Mouse (Mus musculus) brown adipose tissue, adult 24 weeks (tissue): ENCODE measurements around the gene Zxdb. TPM values are rescaled to one million over a fixed set of nuclear protein-coding genes. Genes with fewer than 3 reads are reported as not detected.
"Not testable (repeated sequence)": the region's sequence is repeated elsewhere in the genome, so short reads cannot be mapped to it uniquely, and the experiment has no call there.

Source experiments
- H3K27ac ChIP-seq: fragments of 200-500 bp; replicated peaks from 2 replicates; pipeline ENCODE4 v1.5.1; 2012; ENCODE audit warnings: low read depth, mild to moderate bottlenecking, low read length
- H3K4me1 ChIP-seq: fragments of 200-500 bp; 2 replicates; pipeline ENCODE4 v1.6.1; 2012; ENCODE audit warnings: low read length, mixed read lengths; ENCODE audit not compliant: control insufficient read depth, insufficient read depth, insufficient read length
- H3K4me3 ChIP-seq: fragments of 200-500 bp; 2 replicates; pipeline ENCODE4 v1.5.1; 2012; ENCODE audit warnings: low read depth, mild to moderate bottlenecking, low read length, moderate library complexity; ENCODE audit not compliant: insufficient read depth
- polyA plus RNA-seq: library from polyadenylated mRNA; stranded (reverse); fragments of >200 nt; gene quantifications from 2 replicates; pipeline ENCODE4 v1.2.4, GENCODE M21; 2012; ENCODE audit not compliant: missing spikeins, insufficient read depth, insufficient read length

Zxdb gene
- 1.3 and 2.0 TPM in 2 replicates for polyA plus RNA-seq

DNA sequence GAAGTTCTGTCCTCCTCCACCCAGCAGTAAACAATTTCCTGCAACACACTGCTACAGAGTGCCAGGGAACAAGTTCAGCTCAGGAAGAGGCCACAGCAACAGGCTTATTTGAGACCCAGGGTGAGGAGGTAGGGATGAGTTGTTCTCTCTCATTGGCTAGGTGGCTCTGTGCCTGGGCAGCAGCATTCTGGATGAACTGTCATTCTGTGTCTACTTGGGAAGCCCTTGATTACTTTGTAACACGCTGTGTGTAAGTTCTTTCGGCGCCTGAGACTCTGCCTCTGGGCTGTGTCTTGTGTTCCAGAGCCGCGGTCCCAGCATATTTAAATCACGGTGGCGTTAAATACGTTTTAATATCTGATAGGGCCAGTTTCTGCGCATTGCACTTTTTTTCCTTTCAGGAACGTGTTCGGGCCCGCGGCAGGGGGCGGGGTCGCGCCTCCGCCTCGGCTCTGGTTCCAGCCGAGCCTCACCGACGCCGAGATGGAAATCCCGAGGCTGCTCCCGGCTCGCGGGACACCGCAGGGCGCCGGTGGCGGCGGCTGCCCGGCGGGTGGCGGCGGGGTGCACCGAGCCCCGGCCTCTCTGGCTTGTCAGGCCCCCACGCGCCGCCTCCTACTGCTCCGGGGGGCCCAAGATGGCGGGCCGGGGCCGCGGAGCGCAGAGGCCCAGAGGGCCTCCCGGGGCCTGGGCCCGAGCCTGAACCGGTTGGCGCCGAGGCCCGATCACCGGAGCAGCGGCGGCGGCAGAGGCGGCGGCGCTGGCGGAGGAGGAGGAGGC lies at the start of gene Zxdb:
Zxdb (plus strand) TSS at position 378 of the 780 bp plus-strand sequence.
- not testable (repeated sequence) for H3K4me3 ChIP-seq, H3K27ac ChIP-seq, H3K4me1 ChIP-seq

DNA sequence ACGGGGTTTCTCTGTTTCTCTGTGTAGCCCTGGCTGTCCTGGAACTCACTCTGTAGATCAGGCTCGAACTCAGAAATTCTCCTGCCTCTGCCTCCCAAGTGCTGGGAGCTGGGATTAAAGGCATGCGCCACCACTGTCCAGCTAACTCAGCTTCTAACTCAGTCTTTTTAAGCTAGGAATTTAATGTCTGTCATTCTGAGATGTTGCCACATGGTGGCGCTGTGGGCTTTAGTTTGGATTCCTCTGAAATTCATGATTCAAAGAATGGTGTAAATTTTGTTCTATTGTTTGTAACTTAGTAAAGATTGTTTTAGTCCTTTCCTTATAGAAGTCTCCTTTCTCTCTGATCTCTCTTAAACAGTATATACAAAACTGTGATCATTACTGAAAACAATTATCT lies 49.4 kb upstream of the Zxdb start:
- H3K4me3 ChIP-seq, result no peak overlapping the region
- no peak overlapping the region for H3K27ac ChIP-seq
- no peaks in the 10 kb centered on the region for H3K4me1 ChIP-seq

DNA sequence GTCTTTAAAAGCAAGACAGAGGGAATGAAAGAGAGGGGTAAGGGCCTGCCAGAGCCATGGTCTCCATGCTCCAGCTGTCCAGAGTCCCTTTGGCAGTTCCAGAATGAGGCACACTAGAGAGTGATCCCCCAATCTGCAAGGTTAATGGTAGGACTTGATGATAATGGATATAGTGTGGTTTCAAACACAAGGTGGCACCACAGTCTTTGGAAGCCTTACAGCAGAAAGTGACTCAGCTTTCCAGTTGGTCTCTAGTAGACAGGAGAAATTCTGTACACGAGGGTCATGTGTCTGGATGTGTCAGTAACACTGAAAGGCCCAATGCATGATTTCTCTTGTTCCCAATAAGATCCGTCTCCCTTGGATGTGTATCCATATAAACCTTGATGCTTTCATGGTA lies 42.8 kb upstream of the Zxdb start:
- H3K4me3 ChIP-seq, H3K4me1 ChIP-seq, H3K27ac ChIP-seq: not testable (repeated sequence)

DNA sequence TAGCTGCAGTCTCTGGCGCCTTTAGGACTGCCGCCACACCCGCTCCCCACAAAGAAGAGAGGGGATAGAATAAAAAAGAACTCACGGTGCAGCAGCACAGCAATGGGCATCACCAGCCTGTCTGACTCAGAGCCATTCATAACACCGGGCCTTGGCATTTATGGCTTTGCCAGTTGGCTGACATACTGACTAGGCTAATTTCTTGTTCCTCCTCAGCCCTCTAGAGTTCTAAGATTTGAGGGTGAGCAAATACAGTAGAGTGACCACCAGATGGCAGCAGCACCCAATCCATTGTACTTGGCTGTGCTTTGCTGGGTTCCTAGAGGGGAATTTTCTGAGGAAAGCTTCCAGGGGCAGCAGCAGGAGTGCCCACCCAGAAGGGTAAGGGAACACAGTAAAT lies 34.8 kb upstream of the Zxdb start:
- not testable (repeated sequence) for H3K4me3 ChIP-seq, H3K27ac ChIP-seq, H3K4me1 ChIP-seq

DNA sequence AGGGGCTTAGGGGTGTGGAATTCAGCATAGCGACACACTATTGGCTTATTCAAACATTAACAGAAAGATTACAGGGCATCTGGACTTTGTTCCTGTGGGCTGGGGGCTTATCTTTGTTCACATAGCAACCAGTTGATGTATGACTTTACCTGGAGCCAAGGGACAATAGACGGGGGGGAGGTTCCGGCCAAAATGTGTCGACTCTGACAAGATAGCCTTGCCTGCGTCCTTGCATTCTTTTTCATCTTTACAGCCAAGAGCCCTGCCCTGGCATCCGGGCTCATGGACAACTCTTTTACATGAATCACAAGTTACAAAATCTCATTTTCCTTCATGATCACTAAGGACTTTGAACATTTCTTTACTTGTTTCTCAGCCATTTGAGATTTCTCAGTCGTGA lies 17.7 kb upstream of the Zxdb start:
- not testable (repeated sequence) for H3K4me1 ChIP-seq, H3K4me3 ChIP-seq, H3K27ac ChIP-seq

DNA sequence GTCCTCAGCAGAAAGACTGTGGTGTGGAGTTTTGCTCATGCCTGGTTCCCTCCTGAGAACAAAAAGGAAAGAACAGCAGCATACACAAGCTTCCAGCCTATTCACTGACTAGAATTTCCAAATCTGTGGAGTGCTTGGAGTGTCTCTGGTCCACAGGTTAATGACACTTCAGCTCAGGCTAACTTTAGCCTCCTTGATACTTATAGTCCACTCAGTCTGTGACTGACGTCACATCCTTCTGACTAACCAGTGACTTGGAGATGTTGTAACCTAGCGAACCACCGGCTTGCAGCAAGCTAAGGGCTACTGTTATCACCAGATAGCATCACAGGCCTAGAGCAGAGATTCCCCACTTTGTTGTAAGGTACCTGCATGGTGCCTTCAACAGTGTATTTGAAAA lies 14.6 kb upstream of the Zxdb start:
- not testable (repeated sequence) for H3K4me3 ChIP-seq, H3K27ac ChIP-seq, H3K4me1 ChIP-seq

DNA sequence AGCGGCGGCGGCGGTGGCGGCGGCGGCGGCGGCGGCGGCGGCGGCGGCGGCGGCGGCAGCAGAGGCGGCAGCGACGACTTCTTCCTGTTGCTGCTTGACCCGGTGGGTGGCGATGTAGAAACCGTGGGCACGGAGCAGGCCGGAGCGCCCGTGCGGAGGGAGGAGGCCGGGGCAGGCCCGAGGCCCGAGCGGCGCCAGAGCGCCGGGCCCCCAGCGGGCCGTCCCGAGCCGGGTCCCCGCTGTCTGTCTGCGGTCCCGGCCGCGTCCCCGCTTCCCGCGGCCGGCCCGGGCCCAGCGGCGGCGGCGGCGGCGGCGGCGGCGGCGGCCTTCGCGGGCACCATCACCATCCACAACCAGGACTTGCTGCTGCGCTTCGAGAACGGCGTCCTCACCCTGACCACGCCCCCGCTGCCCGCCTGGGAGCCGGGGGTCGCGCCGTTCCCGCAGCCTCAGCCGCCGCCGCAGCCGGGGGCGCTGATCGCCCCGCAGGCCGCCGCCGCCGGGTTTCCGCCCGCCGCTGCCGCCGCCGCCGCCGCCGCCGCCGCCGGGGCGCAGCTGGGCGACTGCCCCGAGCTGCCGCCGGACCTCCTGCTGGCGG lies 702 bp downstream of the Zxdb start:
- H3K4me3 ChIP-seq, H3K27ac ChIP-seq: not testable (repeated sequence)

DNA sequence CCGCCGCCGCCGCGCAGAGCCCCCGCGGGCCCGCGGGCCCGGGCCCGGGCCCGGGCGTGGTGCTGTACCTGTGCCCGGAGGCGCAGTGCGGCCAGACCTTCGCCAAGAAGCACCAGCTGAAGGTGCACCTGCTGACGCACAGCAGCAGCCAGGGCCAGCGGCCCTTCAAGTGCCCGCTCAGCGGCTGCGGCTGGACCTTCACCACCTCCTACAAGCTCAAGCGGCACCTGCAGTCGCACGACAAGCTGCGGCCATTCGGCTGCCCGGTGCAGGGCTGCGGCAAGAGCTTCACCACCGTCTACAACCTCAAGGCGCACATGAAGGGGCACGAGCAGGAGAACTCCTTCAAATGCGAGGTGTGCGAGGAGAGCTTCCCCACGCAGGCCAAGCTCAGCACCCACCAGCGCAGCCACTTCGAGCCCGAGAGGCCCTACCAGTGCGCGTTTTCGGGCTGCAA lies 1.3 kb downstream of the Zxdb start:
- H3K27ac ChIP-seq, H3K4me1 ChIP-seq, H3K4me3 ChIP-seq: not testable (repeated sequence)

More for the DNA sequence above, 702 bp downstream of the Zxdb start:
- H3K4me1 ChIP-seq, result not testable (repeated sequence)

DNA sequence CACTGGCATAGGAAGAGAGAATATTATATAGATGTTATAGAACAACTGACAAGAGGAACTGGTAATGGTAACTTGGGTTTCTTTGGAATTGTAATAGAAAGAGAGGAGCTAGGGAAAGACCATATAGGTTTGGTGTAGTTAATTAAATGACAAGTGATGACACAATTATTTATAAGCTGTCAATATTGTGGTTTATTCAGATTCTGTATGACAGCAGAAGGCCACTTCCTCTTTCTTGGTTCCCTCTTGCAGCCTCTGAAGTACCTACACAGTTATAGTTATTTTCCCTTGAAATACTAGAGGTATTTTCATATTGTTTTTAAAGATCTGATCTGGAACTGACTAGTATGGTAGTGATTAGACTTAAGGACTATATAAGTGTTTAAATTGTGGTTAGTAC lies 7.2 kb downstream of the Zxdb start:
- H3K27ac ChIP-seq, result no peak overlapping the region
- H3K4me3 ChIP-seq, result no peak overlapping the region

DNA sequence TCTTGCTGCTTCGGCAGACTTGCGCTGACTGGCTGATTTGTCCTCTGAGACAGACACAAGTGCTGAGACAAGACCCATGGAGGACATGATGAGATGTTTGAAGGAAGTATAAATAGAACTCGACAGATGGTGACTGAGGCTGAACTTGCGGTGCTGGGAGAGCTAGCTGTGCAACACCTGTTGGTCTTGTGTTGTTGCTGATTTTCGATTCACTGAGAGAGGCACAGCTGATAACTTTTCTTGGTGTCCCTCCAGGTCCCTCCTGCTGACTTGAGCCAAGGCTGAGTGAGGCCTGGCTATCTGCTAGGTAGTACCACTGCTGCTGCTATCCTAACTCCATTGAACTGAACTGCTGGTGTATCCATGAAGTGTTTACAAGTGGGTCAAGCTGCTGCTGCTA lies 29.4 kb downstream of the Zxdb start:
- Histone ChIP-seq H3K27ac (no peak overlapping the region), H3K4me3 (no peak overlapping the region), H3K4me1 (no peaks in the 10 kb centered on the region)

More for the DNA sequence above, 7.2 kb downstream of the Zxdb start:
- no peaks in the 10 kb centered on the region for H3K4me1 ChIP-seq

DNA sequence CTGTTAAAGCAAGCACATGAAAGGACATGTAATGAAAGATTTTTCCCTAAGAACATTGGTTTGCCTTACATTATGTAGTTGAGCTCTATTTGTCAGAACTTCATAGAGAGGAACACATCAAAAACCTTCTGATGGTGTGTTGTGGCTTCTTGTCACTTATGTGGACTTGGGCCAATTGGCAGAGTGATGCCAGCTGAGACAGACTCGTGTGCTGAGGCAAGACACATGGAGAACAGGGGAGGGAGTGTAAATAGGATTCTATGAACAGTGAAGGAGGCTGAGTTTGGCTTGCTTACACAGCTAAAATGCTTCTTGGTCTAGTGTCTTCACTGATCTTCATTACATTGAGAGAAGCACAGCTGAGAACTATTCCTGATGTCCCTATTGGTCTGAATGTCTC lies 35.6 kb downstream of the Zxdb start:
- Histone ChIP-seq H3K27ac (no peak overlapping the region), H3K4me1 (no peaks in the 10 kb centered on the region), H3K4me3 (no peak overlapping the region)

DNA sequence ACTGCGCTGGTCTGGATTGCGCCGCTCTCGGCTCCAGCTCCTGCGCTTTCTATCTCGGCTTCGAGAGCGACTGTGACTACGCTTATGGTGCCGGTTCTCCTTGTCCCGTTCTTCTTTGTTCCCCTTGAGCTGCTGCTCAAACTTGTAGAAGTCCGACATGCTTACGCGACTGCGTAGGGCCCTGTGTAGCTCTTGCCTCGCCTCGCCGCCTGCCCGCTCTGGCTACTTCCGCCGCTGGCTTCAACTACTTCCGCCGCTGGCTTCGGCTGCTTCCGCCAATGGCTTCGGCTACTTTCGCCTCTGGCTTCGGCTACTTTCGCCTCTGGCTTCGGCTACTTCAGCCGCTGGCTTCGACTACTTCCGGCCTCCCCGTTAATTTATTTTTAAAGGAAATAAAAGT lies 49.5 kb downstream of the Zxdb start:
- Histone ChIP-seq H3K4me3 (no peak overlapping the region), H3K27ac (no peak overlapping the region), H3K4me1 (no peaks in the 10 kb centered on the region)

Other genes with a start within 250 kb of the Zxdb start
- 75.6 and 84.7 TPM in 2 replicates for gene Maged1, start 182.4 kb upstream of the Zxdb start, polyA plus RNA-seq
- 2.9 and 3.5 TPM in 2 replicates for gene Gspt2, start 88.5 kb upstream of the Zxdb start, polyA plus RNA-seq